Comparison of ENCODE assay signal across 14 mouse cellular contexts in genomic region chr1:58723809-58724405, GRCm38 (mm10). TPM values are rescaled to one million over a fixed set of nuclear protein-coding genes. Genes with fewer than 3 reads are reported as not detected.
DNase-seq lines count a peak whose midpoint lies in the region; ATAC-seq and TF ChIP-seq lines count a peak whose summit lies in the region.
"Had no signal": no experiment of that assay in that cellular context is flagged by ENCODE, and none has a peak within 500 bp of the region (broad histone marks: within the 10 kb centered on the region; RNA-seq: fewer than 3 reads in every experiment).

No protein-coding gene starts in this region.

- peaks cover 21% of the 10 kb centered on the region for H3K36me3 ChIP-seq in kidney, postnatal 0 days (ENCODE audit: insufficient read depth, low read length)
- H3K36me3 ChIP-seq in limb, embryonic 11.5 days (ENCODE audit: control insufficient read depth, insufficient read depth, low read length): peaks cover 5% of the 10 kb centered on the region; the same call in 1 of the 2 replicates

- H3K4me2 ChIP-seq in kidney, postnatal 0 days (ENCODE audit: low read length): 0 out of 2 replicates have a peak overlapping the region, but pooled peaks have one; percentile 8
- H3K4me2 ChIP-seq in limb, embryonic 11.5 days (ENCODE audit: low read depth, severe bottlenecking): no peak overlapping the region
- H3K4me2 ChIP-seq: neural tube, embryonic 12.5 days had no signal

- WGBS in kidney, postnatal 0 days: 29% methylated on average over 7 of the region's 7 CpGs
- 57% methylated on average over 7 of the region's 7 CpGs for WGBS in limb, embryonic 11.5 days

- peak; percentile 45 for DNase-seq in gastrocnemius, postnatal 25 days
- DNase-seq in gastrocnemius, adult 18-20 months (ENCODE audit: low spot score): no peak
- DNase-seq in kidney, postnatal 0 days (ENCODE audit: low spot score): no peak
- DNase-seq in kidney, postnatal 14 days: no peak
- no peak for DNase-seq in limb, embryonic 11.5 days (ENCODE audit: low spot score)
- no peak for DNase-seq in right cerebral cortex, adult 2 months (ENCODE audit: low spot score in 2 of 2)
- DNase-seq: thymus, adult 2 months had no signal

- no peak for TF ChIP-seq POLR2A in bone marrow macrophage, adult 2 months (IDR thresholded peaks at IDR 0.05; ENCODE audit: borderline replicate concordance, low read depth, low read length)

- H3K4me3 ChIP-seq in kidney, postnatal 0 days (replicated peaks; ENCODE audit: low read depth, low read length): no peak overlapping the region
- no peak overlapping the region for H3K4me3 ChIP-seq in bone marrow macrophage, adult 2 months (ENCODE audit: insufficient read depth, low read length)
- H3K4me3 ChIP-seq in limb, embryonic 11.5 days (ENCODE audit: low read depth, low read length): no peak overlapping the region
- H3K4me3 ChIP-seq: neural tube, embryonic 12.5 days had no signal

- no peak overlapping the region for H3K9ac ChIP-seq in kidney, postnatal 0 days (ENCODE audit: low read depth, low read length)
- H3K9ac ChIP-seq in limb, embryonic 11.5 days (ENCODE audit: low read length): no peak overlapping the region
- H3K9ac ChIP-seq: neural tube, embryonic 12.5 days had no signal

- ATAC-seq in kidney, postnatal 0 days (replicated peaks; ENCODE audit: low FRiP score, low read depth): no peak
- ATAC-seq in limb, embryonic 11.5 days (ENCODE audit: insufficient number of reproducible peaks, low FRiP score, low TSS enrichment, low read depth): no peak
- no peak for ATAC-seq in granulocyte monocyte progenitor cell, adult 5-6 weeks (replicated peaks; ENCODE audit: poor library complexity, severe bottlenecking)
- ATAC-seq: intestine, embryonic 16.5 days had no signal

- no peaks in the 10 kb centered on the region for H3K9me3 ChIP-seq in kidney, postnatal 0 days (replicated peaks; ENCODE audit: low read length)
- no peaks in the 10 kb centered on the region for H3K9me3 ChIP-seq in limb, embryonic 11.5 days (ENCODE audit: control insufficient read depth, low read length)
- H3K9me3 ChIP-seq: neural tube, embryonic 12.5 days had no signal

- no peak; the same call in 1 of the 2 replicates for TF ChIP-seq CTCF in kidney, postnatal 0 days (IDR thresholded peaks at IDR 0.05; ENCODE audit: low read depth)
- TF ChIP-seq CTCF in bone marrow macrophage, adult 2 months (IDR thresholded peaks at IDR 0.05; ENCODE audit: low read depth, low read length): no peak

- H3K27me3 ChIP-seq in kidney, postnatal 0 days (ENCODE audit: insufficient read depth, low read length): no peaks in the 10 kb centered on the region
- H3K27me3 ChIP-seq in limb, embryonic 11.5 days (ENCODE audit: control insufficient read depth, insufficient read depth, low read length): no peaks in the 10 kb centered on the region
- H3K27me3 ChIP-seq: neural tube, embryonic 12.5 days had no signal

- peaks cover 5% of the 10 kb centered on the region; the same call in 1 of the 2 replicates for H3K4me1 ChIP-seq in kidney, postnatal 0 days (replicated peaks; ENCODE audit: insufficient read depth, low read length)
- peaks cover 73% of the 10 kb centered on the region for H3K4me1 ChIP-seq in bone marrow macrophage, adult 2 months (ENCODE audit: control insufficient read depth, insufficient read depth, low read length)
- H3K4me1 ChIP-seq in limb, embryonic 11.5 days (ENCODE audit: control insufficient read depth, insufficient read depth, low read length): peaks cover 4% of the 10 kb centered on the region; the same call in 1 of the 2 replicates
- H3K4me1 ChIP-seq: neural tube, embryonic 12.5 days had no signal

- peak overlapping the region; percentile 48 for H3K27ac ChIP-seq in kidney, postnatal 0 days
- H3K27ac ChIP-seq in bone marrow macrophage, adult 2 months (ENCODE audit: insufficient read depth, low read depth, low read length): peak overlapping the region; percentile 93
- 0 out of 2 replicates have a peak overlapping the region, but pooled peaks have one; percentile 42 for H3K27ac ChIP-seq in limb, embryonic 11.5 days (replicated peaks; ENCODE audit: low read depth, low read length)
- H3K27ac ChIP-seq: neural tube, embryonic 12.5 days had no signal

RNA-seq across cellular contexts. Expression of gene Cflar, which starts 12.6 kb away (rescaled TPM):
- total RNA-seq in gastrocnemius, postnatal 25 days (2021): 10 to 100 TPM; 40.0 to 41.4 TPM
- 10 to 100 TPM; 36.3 to 46.3 TPM for total RNA-seq in gastrocnemius, adult 18-20 months (2021)
- 62.1 and 66.4 TPM in 2 replicates for polyA plus RNA-seq in kidney, postnatal 0 days (2015; fragmentation: Nextera tagmentation; extraction: Ambion mirVana)
- polyA plus RNA-seq in bone marrow macrophage, adult 2 months (2012; ENCODE audit: insufficient read depth, insufficient read length, missing spikeins): 95.8 and 102 TPM in 2 replicates
- polyA plus RNA-seq in limb, embryonic 11.5 days (2014; fragmentation: Nextera tagmentation; extraction: Ambion mirVana): 25.6 and 27.4 TPM in 2 replicates
- 81.6 and 114 TPM in 2 replicates for total RNA-seq in granulocyte monocyte progenitor cell, adult 5-6 weeks (2014; fragmentation: Nextera tagmentation)
- total RNA-seq in granulocyte monocyte progenitor cell, adult 5-6 weeks (2017): 95.6 and 100 TPM in 2 replicates

RNA-seq across cellular contexts. Expression of gene Als2cr12, which starts 28.1 kb away (rescaled TPM):
- total RNA-seq in gastrocnemius, postnatal 25 days (2021): not detected
- not detected for total RNA-seq in gastrocnemius, adult 18-20 months (2021)
- polyA plus RNA-seq in kidney, postnatal 0 days (2015; fragmentation: Nextera tagmentation; extraction: Ambion mirVana): 0.92 and 0.96 TPM in 2 replicates
- not detected in 2 replicates for polyA plus RNA-seq in bone marrow macrophage, adult 2 months (2012; ENCODE audit: insufficient read depth, insufficient read length, missing spikeins)
- polyA plus RNA-seq in limb, embryonic 11.5 days (2014; fragmentation: Nextera tagmentation; extraction: Ambion mirVana): not detected in 2 replicates
- total RNA-seq in granulocyte monocyte progenitor cell, adult 5-6 weeks (2014; fragmentation: Nextera tagmentation): not detected in 2 replicates
- not detected in 2 replicates for total RNA-seq in granulocyte monocyte progenitor cell, adult 5-6 weeks (2017)
- total RNA-seq: gastrocnemius, adult 8-10 months; left cerebral cortex, postnatal 14 days; megakaryocyte-erythroid progenitor cell, adult 5-6 weeks had no signal
- polyA plus RNA-seq: neural tube, embryonic 12.5 days had no signal

Comparison
In these comparisons a context has a peak if more than half of its experiments do, and no peak if none do; other contexts are left out.
1. H3K27ac ChIP-seq: peak in every context shown above with its lines; median percentile 93 in bone marrow macrophage, adult 2 months; 48 in kidney, postnatal 0 days; 42 in limb, embryonic 11.5 days.